Mouse (Mus musculus) embryonic facial prominence, embryonic 10.5 days (tissue): ENCODE measurements around the gene H1foo. TPM values are rescaled to one million over a fixed set of nuclear protein-coding genes. Genes with fewer than 3 reads are reported as not detected.
A peak's percentile ranks its signal among the peaks of the same experiment; 100 is the strongest.

Source experiments
- DNase-seq: peaks from one replicate; pipeline ENCODE4 v3.0.0-alpha.2; 2017; ENCODE audit warnings: low spot score
- H3K27ac ChIP-seq: fragments of 300-500 bp; sonication (generic); replicated peaks from 2 replicates; pipeline ENCODE4 v1.5.1; 2016; ENCODE audit warnings: mild to moderate bottlenecking
- H3K27me3 ChIP-seq: fragments of 300-500 bp; sonication (generic); replicated peaks from 2 replicates; pipeline ENCODE4 v1.6.1; 2016; ENCODE audit warnings: low read depth, mild to moderate bottlenecking; ENCODE audit not compliant: poor library complexity, severe bottlenecking
- H3K36me3 ChIP-seq: fragments of 300-500 bp; sonication (generic); replicated peaks from 2 replicates; pipeline ENCODE4 v1.6.1; 2016; ENCODE audit warnings: mild to moderate bottlenecking, moderate library complexity
- H3K4me1 ChIP-seq: fragments of 300-500 bp; sonication (generic); 2 replicates; pipeline ENCODE4 v1.6.1; 2016
- H3K4me3 ChIP-seq: fragments of 300-500 bp; sonication (generic); 2 replicates; pipeline ENCODE4 v1.5.1; 2016; ENCODE audit warnings: mild to moderate bottlenecking, moderate library complexity
- H3K9me3 ChIP-seq: fragments of 300-500 bp; sonication (generic); 2 replicates; pipeline ENCODE4 v1.6.1; 2016; ENCODE audit warnings: mild to moderate bottlenecking
- WGBS: fragments of 180-500 bp; shearing (Covaris S2); methylation state at CpG from one replicate; pipeline ENCODE4 v1.1.7; 2016; 5-methylcytosine and 5-hydroxymethylcytosine counted together
- polyA plus RNA-seq: library from polyadenylated mRNA; unstranded; fragments of >200 nt; fragmentation: Nextera tagmentation; extraction: Ambion mirVana; gene quantifications from 2 replicates; pipeline ENCODE4 v1.2.1, GENCODE M21; 2016

H1foo gene
- polyA plus RNA-seq, 1 experiment from 2014 or later, result not detected

DNA sequence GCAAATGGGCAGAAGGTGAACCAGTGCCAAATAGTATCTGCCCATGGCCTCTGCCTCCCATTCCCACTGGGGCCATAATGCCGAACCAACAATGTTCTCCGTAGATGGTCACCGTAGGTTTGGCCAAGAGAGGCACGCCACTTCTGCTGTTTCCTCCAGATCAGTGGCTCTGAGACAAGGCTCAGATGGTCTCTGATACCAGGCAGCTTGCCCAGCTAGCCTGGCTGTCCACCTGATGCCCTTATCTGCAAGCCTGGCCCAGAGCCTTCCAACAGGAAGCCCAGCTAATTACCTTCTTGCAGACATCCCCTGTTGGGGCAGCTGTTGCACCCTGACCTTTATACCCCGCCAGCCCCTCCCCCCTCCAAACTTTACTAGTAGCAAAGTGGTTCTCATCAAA lies 23.3 kb downstream of the H1foo start:
- WGBS, result 68% methylated on average over 5 of the region's 5 CpGs
- Histone ChIP-seq H3K27me3 (peaks cover 8% of the 10 kb centered on the region), H3K4me3 (no peak overlapping the region), H3K27ac (peak overlapping the region; percentile 55), H3K4me1 (peaks cover 52% of the 10 kb centered on the region), H3K36me3 (0 out of 2 replicates have a peak, but pooled peaks cover 14% of the 10 kb centered on the region), H3K9me3 (no peaks in the 10 kb centered on the region)
- DNase-seq, result peak; percentile 50

DNA sequence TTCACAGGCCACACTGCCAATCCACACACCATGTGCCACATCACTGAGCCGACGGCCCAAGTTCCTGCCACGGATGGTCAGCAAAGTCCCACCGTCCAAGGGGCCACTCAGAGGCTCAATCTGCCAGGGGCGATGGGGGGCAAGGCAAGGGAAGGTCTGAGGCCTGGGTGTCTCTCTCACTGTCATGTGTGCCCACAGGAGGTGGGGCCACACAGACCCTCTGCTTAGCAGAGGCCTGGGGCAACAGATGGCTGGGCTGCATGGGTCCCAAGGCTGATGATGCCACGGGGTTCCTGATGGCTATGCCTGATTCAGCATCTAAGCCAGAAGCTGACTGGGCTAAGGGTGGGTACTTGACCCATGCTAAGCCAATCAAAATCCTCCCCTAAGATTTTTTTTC lies 24.0 kb downstream of the H1foo start:
- WGBS, result 67% methylated on average over 6 of the region's 6 CpGs
- H3K4me1 ChIP-seq, result peaks cover 56% of the 10 kb centered on the region

DNA sequence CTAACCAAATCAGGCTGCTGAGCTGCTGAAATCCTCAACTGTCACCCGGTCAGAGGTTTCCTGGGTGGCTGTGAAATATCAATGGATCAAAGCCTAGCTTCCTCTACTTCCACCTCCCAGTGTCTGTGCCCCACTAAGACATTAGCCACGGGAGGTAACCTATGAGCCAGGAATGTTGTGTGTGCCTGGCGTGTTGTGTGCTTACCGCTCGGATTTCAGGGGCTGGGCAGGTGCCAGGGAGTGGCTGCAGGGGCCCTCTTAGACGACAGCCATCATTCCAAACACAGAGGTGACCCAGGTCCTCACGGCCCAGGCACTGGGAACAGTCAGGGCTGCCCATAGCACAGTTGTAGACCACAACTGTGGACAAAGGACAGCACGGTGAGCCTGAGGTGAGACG lies 24.4 kb downstream of the H1foo start:
- Histone ChIP-seq H3K36me3 (0 out of 2 replicates have a peak, but pooled peaks cover 9% of the 10 kb centered on the region), H3K27me3 (no peaks in the 10 kb centered on the region), H3K27ac (peak overlapping the region; percentile 55; the same call in 1 of the 2 replicates), H3K4me3 (no peak overlapping the region), H3K4me1 (peaks cover 59% of the 10 kb centered on the region), H3K9me3 (no peaks in the 10 kb centered on the region)
- no peak for DNase-seq
- 73% methylated on average over 9 of the region's 9 CpGs for WGBS

More for the DNA sequence above, 24.0 kb downstream of the H1foo start:
- 0 out of 2 replicates have a peak, but pooled peaks cover 9% of the 10 kb centered on the region for H3K36me3 ChIP-seq
- peak overlapping the region; percentile 55 for H3K27ac ChIP-seq
- no peak overlapping the region for H3K4me3 ChIP-seq
- no peaks in the 10 kb centered on the region for H3K9me3 ChIP-seq
- no peak for DNase-seq
- H3K27me3 ChIP-seq, result peaks cover 2% of the 10 kb centered on the region

DNA sequence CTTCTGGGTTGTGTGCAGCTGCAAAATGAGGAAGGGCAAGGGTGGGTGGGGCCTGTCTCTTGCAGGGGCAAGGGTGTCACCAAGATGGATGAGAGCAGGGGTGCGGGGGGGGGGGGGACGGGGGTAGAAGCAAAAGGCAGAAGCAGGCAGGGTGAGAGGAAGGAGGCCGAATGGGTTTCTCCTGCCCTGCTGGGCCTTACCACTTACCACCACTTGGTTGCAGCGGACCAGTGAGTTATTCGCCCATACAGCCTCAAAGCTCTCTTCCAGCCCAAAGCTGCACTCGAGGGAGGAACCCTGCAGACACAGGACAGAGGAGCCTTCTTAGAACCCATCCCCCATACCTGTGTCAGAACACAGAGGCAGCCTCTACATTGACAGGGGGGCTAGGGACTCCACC lies 25.2 kb downstream of the H1foo start:
- DNase-seq, result no peak
- H3K27ac ChIP-seq, result no peak overlapping the region
- H3K4me1 ChIP-seq, result peaks cover 62% of the 10 kb centered on the region
- 66% methylated on average over 6 of the region's 6 CpGs for WGBS
- H3K4me3 ChIP-seq, result no peak overlapping the region
- H3K36me3 ChIP-seq, result 0 out of 2 replicates have a peak, but pooled peaks cover 9% of the 10 kb centered on the region
- H3K9me3 ChIP-seq, result no peaks in the 10 kb centered on the region
- H3K27me3 ChIP-seq, result no peaks in the 10 kb centered on the region

- H3K4me1 ChIP-seq, result peaks cover 62% of the 10 kb centered on the region
These were observed 26.7 kb downstream of the H1foo start for GRCm38 (mm10) chr6:115971273-115972060.

DNA sequence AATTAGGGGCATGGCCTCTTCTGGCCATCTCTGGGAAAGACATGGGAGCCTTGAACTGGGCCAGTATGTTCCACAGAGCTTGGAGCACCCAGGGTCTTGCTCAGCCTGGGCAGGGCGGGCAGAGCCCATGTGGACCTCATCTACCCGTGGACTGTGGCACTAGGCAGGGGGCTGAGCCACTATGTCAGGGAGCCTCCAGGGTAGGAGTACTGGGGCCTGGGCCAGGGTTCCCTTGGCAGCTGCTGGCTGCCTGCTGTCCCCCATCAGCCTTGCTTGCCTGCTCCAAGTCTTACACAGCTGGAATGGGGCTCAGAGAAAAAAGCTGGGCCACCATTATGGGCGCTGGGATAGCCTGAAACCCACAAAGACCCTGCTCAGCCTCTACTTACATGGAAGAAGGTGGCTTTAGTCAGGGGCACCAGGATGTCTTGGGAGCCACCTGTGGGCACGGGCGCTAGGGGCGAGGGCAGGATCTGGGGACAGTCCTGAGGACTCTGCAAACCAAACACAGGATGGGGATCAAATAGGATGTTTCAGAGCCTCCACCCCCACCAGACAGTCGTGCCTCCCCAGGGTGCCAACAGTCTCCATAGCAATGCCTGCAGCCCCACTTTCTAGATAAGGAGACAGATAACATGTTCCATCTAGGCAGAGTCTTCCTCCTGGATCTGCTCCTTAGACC lies 27.5 kb downstream of the H1foo start:
- WGBS, result 82% methylated on average over 7 of the region's 7 CpGs
- Histone ChIP-seq H3K27me3 (no peaks in the 10 kb centered on the region), H3K9me3 (no peaks in the 10 kb centered on the region), H3K27ac (peak overlapping the region; percentile 31; the same call in 1 of the 2 replicates), H3K4me1 (peaks cover 62% of the 10 kb centered on the region), H3K4me3 (no peak overlapping the region), H3K36me3 (0 out of 2 replicates have a peak, but pooled peaks cover 7% of the 10 kb centered on the region)
- no peak for DNase-seq

More at GRCm38 (mm10) chr6:115971273-115972060, 26.7 kb downstream of the H1foo start:
- H3K4me3 ChIP-seq, result no peak overlapping the region
- H3K27ac ChIP-seq, result peak overlapping the region; percentile 31; the same call in 1 of the 2 replicates
- 0 out of 2 replicates have a peak, but pooled peaks cover 9% of the 10 kb centered on the region for H3K36me3 ChIP-seq
- 72% methylated on average over 13 of the region's 13 CpGs for WGBS
- no peak for DNase-seq
- H3K27me3 ChIP-seq, result no peaks in the 10 kb centered on the region
- H3K9me3 ChIP-seq, result no peaks in the 10 kb centered on the region

DNA sequence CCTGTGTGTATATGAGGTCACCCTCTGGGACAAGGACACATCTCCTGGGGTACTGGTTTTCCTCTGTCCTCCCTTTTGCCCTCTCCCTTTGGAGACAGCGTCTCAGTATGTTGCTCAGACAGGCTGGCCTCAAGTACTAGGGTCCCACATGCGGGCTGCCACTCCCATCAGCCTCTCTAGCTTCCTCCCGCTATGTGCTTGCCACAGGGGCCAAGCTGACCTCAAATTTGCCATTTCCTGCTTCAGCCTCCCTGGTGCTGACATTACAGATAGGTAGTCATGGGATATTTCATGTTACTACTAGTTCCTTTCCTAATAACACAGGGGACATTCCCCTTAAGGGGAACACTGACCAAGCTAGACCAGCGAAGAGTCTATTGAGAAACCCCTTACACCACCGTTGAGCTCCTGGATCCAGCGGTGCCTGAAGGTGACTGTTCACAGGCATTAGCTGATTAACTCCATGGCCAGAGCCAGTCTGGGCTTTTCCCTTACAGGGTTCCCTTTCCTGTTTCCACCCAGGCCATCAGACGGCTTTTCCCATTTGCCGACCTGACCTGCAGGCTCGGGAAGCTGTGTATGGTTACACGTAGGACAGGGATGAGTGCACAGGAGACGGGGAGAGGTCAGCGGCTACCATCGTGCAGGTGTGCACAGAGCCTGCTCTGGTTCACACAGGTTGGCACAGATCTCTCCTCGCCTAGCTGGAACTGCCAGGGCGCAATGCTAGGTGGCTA lies 28.6 kb downstream of the H1foo start:
- Histone ChIP-seq H3K9me3 (no peaks in the 10 kb centered on the region), H3K4me3 (no peak overlapping the region), H3K4me1 (peaks cover 61% of the 10 kb centered on the region), H3K27me3 (no peaks in the 10 kb centered on the region), H3K36me3 (0 out of 2 replicates have a peak, but pooled peaks cover 4% of the 10 kb centered on the region), H3K27ac (no peak overlapping the region)
- no peak for DNase-seq
- 87% methylated on average over 15 of the region's 15 CpGs for WGBS

DNA sequence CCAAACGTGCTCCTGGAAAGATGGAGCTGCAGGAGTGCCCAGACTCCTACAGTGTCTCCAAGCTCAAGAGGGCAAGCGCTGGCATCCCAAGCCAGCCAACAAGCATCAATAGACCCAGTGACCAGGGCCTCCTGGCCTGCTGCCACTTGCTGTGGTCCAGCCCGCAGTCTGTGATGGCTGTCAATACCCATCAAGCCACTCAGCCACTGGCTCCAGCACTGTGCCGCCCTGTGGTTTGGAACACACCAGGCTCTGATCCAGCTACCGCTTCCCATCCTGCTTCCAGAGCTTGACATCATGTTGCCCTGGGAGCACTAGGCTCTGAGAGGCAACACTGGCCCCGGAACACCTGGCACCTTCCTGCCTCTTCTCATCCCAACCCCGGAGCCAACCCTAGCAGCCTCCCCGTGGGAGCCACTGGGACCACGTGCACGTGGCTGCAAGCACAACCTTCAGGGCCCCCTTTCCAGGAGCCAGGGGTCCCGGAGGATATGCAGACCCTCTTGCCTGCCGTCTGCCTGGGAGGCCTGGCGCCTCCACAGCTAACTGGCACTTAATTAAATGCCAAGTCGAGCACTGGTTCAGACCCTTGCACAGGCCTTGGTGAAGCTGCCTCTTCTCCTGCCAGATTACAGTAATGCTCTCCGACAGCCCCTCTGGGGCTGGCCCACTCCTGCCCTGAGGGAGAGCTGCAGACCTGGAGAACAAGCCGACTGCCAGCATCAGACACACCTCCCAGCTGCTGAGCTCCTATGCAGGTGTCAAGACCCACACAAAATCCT lies 29.3 kb downstream of the H1foo start:
- peaks cover 55% of the 10 kb centered on the region for H3K4me1 ChIP-seq
- DNase-seq, result no peak
- no peak overlapping the region for H3K27ac ChIP-seq
- WGBS, result 83% methylated on average over 16 of the region's 16 CpGs
- no peaks in the 10 kb centered on the region for H3K9me3 ChIP-seq
- H3K36me3 ChIP-seq, result 0 out of 2 replicates have a peak, but pooled peaks cover 4% of the 10 kb centered on the region
- no peak overlapping the region for H3K4me3 ChIP-seq
- H3K27me3 ChIP-seq, result no peaks in the 10 kb centered on the region

DNA sequence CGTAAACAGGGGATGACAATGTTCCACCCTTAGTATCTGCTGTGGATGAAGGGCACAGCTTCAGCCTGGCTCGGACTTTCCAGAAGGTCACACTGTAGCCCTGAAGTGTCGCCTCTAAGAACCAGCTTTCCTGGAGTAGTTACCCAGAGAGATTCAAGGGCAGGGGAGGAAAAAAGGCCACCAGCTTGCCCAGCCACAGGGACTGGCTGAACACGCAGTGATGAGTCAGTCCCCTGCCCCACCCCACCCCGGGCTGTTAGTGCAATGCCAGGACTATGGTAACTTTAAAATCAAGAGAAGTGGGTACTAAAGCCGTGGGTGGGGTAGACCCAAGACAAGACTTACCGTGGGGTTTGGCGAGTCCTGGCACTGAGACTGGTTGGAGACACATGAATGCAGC lies 30.9 kb downstream of the H1foo start:
- Histone ChIP-seq H3K36me3 (no peaks in the 10 kb centered on the region), H3K4me3 (no peak overlapping the region), H3K27ac (no peak overlapping the region), H3K9me3 (no peaks in the 10 kb centered on the region), H3K27me3 (no peaks in the 10 kb centered on the region), H3K4me1 (peaks cover 57% of the 10 kb centered on the region)
- WGBS, result 91% methylated on average over 8 of the region's 8 CpGs
- DNase-seq, result no peak

DNA sequence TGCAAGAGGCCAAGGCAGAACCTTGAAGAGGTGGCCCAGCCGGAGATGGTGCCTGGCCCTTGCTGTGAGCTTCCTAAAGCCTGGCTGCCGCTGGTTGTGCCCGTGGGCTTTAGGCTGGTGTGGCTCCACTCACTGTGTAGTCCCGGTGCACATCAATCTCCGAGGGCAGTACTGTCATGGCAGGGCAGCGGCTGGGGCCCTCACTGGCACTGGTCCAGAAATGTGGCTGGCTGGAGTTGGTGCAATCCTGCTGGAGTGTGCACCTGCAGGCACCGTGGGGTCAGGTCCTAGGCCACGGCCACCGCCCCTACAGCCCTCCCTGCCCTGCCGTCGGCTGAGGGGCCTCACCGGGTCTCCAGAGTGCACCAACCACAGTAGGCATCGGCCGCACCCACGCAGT lies 33.1 kb downstream of the H1foo start:
- Histone ChIP-seq H3K27ac (no peak overlapping the region), H3K36me3 (no peaks in the 10 kb centered on the region), H3K4me3 (no peak overlapping the region), H3K27me3 (no peaks in the 10 kb centered on the region), H3K9me3 (no peaks in the 10 kb centered on the region), H3K4me1 (peaks cover 44% of the 10 kb centered on the region)
- WGBS, result 92% methylated on average over 15 of the region's 15 CpGs
- no peak for DNase-seq

GRCm38 (mm10) chr6:115978596-115978995 lies 33.9 kb downstream of the H1foo start:
- 70% methylated on average over 8 of the region's 8 CpGs for WGBS
- Histone ChIP-seq H3K4me1 (peaks cover 44% of the 10 kb centered on the region), H3K4me3 (no peak overlapping the region), H3K9me3 (no peaks in the 10 kb centered on the region), H3K27me3 (no peaks in the 10 kb centered on the region), H3K27ac (no peak overlapping the region), H3K36me3 (no peaks in the 10 kb centered on the region)
- DNase-seq, result no peak
